Mouse (Mus musculus) lung, postnatal 25 days (tissue): ENCODE data around the gene Myo3a.
"Not testable (repeated sequence)": the region's sequence is repeated elsewhere in the genome, so short reads cannot be mapped to it uniquely, and the experiment has no call there.

Experiments
- DNase-seq: peaks from one replicate; pipeline ENCODE4 v3.0.0; 2022; ENCODE audit warnings: low spot score

Gene Myo3a

GRCm38 (mm10) chr2:22227308-22227707 is at the start of gene Myo3a:
Gene Myo3a (plus strand): TSS chr2:22227503.
- DNase-seq: no peak

DNA sequence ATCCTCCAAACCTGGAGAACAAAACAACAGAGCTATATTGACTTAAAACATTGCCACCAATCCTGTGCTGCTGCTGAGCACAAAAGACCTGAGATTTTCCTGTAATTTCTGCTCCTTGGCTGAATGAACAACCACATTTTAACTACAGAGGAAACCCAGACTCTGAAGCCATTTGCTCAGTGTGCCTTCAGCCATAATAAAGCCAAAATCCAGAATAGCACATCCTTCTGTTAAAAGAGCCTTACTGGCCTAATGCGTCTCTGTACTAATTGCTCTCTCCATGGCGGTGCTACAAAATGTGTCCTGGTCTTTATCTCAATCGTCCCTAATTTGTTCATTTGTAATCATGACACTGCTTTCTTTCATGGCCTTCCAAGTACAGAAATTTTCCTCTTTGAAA is 23.2 kb downstream of the Myo3a start:
- no peak for DNase-seq

- DNase-seq: no peak
Measured at GRCm38 (mm10) chr2:22251045-22251444, 23.7 kb downstream of the Myo3a start.

- no peak for DNase-seq
Measured at GRCm38 (mm10) chr2:22255600-22255999, 28.3 kb downstream of the Myo3a start.

GRCm38 (mm10) chr2:22271555-22271954 is 44.3 kb downstream of the Myo3a start:
- DNase-seq: no peak

DNA sequence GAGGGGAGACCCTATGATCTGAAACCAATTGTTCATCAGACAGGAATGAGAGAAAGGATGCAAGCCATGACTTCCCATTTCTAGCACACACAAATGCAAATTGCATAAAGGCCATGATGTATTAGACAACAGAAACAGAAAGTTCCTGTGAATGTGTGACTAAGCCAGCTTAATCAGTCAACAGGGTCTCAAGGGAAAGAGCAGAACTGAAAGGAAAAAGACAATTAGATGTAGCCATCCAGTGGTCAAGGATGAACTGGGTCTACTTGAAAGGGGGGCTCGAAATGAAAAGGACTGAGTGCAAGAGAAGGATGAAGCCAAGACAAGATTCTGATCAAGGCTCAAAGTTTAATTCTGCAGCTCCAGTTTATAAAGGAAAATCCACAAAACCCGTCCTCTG is 58.1 kb downstream of the Myo3a start:
- DNase-seq: no peak

DNA sequence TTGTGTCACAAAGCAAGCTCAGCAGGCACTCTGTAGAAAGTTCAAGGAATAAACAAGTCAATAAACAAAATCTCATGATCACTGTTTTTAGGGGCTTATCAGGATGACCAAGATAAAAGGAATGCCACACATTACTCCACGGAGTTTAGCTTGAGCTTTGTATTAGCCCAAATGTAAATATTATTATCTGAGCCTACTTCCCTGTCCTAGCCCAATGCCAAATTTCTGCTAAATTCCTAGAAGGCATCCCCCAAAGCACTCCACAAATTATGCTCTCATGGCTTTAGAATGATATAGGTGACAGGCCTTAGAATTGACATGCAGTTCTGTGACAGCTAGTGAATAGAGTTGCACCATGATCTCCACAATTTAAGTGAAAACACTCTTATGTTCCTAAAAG is 58.5 kb downstream of the Myo3a start:
- DNase-seq: no peak

GRCm38 (mm10) chr2:22293579-22294446 is 66.5 kb downstream of the Myo3a start:
- no peak for DNase-seq

- no peak for DNase-seq
Measured at GRCm38 (mm10) chr2:22294447-22294738, 67.1 kb downstream of the Myo3a start.

- DNase-seq: no peak
Measured at GRCm38 (mm10) chr2:22297913-22298312, 70.6 kb downstream of the Myo3a start.

- no peak for DNase-seq
Measured at GRCm38 (mm10) chr2:22338269-22338857, 111.1 kb downstream of the Myo3a start.

DNA sequence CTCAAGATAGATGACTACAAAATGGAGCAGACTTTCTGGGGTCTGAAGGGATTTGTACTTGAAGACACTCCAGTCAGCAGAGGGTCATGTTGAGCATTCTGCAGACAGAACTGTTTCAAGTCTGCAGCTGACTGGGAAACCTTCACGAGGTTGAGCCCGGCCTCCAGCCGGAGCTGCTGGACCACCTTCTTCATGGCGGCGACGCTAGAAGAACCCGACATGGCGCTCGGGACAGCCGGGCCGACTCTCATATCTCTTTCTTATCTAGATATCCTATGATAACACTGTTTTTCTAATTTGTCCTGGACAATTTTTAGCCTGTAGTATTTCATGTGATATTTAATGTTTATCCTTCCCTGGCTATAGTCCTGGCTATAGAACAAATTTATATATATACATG is 183.2 kb downstream of the Myo3a start:
- not testable (repeated sequence) for DNase-seq

DNA sequence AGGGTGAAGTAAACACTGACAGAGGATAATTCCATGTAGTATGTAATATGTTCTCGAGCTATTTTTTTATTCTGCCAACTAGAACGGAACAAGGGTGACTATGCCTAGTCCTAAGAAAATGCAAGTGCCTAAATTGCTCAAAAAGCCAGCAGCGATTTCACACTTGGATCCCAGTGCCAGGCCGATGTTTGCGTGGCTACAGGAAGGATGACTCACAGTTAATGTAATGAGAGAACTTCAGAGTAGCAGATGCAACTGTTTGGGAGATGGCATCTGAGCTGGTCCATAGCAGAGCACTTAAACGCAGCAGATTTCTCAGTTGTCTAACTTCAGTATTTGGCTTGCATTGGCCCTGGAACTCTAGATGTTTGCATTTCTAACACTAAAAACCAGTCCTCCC is 321.1 kb downstream of the Myo3a start:
- no peak for DNase-seq

DNA sequence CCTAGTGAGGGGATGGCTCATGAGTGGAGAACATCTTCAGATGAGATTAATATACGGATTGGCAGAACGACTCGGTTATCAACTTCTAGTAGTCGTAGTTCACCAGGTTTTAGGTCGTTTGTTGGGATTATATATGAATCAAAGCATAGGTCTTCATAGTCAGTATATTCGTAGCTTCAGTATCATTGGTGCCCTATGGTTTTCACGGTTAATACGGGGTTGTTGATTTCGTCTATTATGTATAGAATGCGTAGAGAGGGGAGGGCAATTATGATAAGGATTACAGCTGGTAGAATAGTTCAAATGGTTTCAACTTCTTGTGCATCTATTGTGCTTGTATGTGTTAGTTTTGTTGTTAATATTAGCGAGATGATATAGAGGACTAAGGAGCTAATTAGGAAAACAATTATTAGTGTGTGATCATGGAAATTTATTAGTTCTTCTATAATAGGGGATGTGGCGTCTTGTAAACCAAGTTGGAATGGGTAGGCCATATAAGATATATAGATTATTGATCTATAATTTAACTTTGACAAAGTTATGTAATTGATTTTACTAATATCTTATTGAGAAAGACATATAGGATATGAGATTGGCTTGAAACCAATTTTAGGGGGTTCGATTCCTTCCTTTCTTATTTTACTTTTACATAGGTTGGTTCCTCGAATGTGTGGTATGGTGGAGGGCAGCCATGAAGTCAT is 360.3 kb downstream of the Myo3a start:
- DNase-seq: not testable (repeated sequence)

DNA sequence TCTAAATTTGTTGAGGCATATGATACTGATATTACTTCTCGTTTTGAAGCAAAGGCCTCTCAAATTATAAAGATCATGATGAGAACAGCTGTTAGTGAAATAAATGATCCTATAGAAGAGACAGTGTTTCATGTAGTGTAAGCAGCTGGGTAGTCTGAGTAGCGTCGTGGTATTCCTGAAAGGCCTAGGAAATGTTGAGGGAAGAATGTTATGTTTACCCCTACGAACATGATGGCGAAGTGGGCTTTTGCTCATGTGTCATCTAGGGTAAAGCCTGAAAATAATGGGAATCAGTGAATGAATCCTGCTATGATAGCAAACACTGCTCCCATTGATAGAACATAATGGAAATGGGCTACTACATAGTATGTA is 360.9 kb downstream of the Myo3a start:
- DNase-seq: not testable (repeated sequence)

DNA sequence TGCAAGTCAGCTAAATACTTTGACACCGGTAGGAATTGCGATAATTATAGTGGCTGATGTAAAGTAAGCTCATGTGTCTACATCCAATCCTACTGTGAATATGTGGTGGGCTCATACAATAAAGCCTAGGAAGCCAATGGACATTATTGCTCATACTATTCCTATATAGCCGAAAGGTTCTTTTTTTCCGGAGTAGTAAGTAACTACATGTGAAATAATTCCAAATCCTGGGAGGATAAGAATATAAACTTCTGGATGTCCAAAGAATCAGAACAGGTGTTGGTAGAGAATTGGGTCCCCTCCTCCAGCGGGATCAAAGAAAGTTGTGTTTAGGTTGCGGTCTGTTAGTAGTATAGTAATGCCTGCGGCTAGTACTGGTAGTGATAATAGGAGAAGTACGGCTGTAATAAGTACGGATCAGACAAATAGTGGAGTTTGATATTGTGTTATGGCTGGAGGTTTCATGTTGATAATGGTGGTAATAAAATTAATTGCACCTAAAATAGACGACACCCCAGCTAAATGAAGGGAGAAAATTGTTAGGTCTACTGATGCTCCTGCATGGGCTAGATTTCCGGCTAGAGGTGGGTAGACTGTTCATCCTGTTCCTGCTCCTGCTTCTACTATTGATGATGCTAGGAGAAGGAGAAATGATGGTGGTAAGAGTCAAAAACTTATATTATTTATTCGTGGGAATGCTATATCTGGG is 361.5 kb downstream of the Myo3a start:
- DNase-seq: not testable (repeated sequence)

GRCm38 (mm10) chr2:22589382-22590205 is 362.3 kb downstream of the Myo3a start:
- DNase-seq: not testable (repeated sequence)

GRCm38 (mm10) chr2:22590206-22590490 is 362.8 kb downstream of the Myo3a start:
- DNase-seq: no peak

DNA sequence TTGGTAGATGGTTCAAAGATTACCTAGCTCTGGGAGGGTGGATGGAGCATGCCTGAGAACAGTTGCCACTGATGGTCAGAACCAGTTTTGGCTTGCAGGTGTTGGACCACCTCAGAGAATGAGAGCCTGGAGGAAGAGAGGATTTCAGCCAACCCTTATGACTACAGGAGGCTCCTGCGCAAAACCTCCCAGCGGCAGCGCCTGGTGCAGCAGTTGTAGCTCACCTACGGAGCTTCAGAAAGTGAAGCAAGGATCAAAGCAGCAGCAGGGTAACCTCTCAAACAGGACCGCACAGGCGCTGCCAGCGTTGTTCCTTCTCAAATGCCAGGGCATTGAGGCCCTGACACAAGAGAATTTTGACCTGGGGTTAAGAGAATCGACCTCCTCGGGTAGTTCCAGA is 390.6 kb downstream of the Myo3a start:
- no peak for DNase-seq

DNA sequence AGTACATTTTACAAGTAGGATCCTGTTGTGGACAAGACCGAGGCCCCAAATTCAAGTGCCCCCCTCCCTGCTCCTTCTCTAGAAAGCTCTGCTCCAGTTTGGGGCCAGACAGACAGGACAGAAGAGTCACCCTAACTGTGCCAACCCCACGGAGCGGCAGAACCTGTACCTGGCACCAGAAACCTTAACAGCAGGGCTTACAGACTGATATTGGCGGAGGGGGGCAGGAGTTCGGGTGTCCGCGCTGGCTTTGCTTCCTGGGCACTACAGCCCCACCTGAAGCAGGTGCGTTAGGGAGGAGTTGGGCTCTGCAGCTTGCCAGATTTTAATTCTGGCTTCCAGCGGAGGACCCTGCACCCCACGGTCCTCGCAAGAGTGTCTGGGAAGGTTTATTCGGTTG is 392.1 kb downstream of the Myo3a start:
- no peak for DNase-seq

DNA sequence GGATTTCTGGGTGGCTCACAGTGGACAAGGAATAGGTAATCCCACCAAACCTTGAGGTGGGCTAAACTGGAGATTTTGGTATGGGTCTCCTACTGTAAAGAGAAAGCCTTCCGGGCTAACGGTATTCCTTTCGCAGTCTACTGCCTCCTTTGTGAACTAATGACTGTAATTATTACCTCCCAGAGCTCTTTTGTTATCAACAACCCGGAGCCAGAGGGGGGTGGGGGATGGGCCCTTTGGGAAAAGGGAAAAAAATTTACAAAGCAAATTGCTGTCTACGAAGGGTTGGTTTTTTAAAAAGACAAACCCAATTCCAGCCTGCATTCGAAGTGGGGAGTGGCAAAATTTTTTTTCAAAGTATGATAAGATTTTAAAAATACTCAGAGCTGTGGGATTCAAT is 392.7 kb downstream of the Myo3a start:
- no peak for DNase-seq

GRCm38 (mm10) chr2:22620534-22620933 is 393.2 kb downstream of the Myo3a start:
- no peak for DNase-seq
